Mouse (Mus musculus) retina, embryonic 14.5 days (tissue): ENCODE data around the gene Stk10.
A peak's percentile ranks its signal among the peaks of the same experiment; 100 is the strongest.

Source experiments
- DNase-seq: peaks from one replicate; pipeline ENCODE4 v3.0.0-alpha.2; 2015; ENCODE audit warnings: low spot score

Stk10 gene

DNA sequence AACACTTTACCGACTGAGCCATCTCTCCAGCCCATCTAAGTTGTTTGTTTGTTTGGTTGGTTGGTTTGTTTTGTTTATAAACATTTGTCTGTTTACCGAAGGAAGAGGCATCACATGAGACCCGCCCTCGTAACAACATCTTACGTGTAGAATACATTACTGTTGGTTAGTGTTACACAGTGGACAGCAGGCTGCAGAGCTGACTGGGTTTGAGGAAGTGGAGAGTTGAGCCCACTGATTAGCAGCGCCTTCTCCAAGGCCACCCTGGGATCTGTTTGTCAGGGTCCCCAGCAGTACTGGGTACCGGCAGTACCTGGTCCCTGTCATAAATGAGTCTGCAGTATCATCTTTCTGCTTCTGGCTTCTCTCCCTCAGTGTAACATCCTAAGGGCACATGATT, 35.0 kb downstream of the Stk10 start:
- DNase-seq = no peak

DNA sequence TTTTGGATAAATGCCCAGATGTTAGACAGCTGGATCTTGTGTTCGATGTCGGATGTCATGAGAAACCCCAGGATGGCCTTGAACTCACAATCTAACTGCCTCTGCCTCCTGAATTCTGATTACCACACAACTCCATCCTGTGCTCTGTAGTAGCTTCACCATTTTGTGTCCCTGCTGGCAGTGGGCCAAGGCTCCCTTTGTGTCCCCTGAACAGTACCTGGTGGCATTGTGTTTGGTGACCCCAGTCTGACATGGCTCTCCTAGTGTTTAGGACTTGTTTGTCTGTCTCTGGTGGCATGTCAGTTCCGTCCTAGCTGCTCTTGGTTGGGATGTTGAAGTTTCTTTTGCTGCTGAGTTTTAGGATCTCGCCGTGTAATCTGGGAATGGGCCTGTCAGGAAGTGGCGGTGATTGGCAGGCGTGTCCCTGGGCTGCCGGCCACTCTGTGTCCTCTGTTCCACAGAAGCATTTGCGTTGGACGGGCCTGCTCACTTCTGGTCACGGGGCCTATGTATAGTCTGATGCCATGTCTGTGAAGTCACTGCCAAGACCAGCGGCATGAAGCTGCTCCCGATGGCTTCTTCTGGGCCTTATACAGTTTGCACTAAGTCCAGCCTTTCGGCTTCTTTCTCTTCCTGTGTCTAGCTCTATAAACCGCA, 35.7 kb downstream of the Stk10 start:
- no peak for DNase-seq

DNA sequence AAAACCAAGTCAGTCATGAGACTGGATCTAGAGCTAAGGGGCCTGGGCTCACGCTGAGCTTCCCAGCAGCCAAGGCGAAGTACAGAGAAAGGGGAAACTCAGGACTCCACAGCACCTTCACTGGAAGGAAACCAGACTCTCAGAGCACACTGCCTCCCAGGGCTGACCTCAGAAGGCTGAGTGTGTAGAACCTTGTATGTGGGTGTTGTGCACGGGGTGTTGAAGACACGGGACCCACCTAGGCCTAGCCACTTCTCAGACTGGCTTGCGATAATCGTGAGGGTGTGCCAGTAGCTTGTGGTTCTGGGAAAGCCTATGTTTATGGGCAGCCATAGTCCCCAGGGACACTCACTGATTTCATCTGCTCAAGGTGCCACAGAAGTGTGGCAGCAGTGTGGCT, 38.0 kb downstream of the Stk10 start:
- DNase-seq = no peak

DNA sequence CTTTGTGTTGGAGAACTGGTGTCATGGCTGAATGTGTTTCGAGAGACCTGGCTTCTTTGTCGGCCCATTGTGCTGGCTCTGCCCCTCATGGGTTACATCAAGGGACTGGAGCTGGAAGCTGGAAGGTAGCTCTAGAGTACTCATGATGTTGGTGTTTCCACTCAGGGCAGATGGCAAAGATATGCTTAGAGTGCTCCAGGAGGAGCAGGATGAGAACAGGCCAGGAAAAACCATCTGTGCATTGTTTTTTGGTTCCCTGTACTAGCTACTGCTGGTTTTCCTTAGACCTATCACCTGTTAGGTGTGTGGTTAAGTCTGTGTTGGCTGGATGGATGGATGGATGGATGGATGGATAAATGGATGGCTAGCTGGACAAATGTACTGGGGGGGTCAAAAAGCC, 40.6 kb downstream of the Stk10 start:
- DNase-seq = no peak

DNA sequence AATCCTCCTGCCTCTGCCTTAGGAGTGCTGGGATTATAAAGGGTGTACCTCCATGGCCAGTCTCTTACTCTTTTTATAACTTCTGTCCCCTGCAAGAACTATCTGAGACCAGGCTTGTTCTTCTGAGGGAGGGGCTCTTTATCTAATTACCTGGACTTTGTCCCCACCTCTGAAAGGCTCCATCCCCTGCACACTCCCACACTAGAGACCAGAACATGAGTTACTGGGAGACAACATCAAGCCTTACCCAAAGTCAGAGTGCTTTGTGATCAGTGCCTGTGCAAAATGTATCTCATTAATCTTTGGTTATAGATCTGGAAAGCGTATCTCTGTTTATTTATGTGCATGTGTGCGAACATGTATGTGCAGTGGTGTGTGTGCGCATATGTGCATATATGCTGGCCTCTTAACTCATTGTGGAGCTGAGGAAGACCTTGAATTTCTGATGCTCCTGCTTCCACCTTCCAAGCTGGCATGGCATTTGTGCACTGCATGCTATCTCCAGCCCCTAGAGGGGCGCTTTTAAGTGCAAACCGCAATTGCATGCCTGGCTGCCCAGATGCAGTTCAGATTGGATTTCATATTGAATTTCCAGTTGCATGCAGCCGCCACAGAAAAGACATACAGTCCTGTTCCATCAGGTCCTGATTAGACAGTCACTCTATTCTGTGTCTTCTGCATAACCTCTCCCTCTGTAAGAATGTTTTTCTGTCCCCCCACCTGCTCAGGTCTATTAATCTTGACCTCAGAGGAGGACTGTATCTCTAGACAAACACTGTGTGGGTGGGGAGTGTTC, 43.1 kb downstream of the Stk10 start:
- no peak for DNase-seq

DNA sequence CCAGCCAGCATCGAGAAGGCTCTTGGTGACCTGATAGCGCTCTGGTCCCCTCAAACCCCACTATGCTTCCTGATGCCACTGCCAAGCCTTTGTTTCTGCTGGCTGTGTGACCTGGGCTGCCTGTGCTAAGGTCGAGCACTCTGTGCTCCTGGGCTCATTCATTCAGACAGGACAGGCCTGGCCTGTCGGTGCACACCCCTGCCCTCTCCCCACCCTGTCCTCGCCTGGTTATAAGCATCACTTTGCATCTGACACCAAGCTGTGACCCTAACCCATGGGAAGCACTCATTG, 43.6 kb downstream of the Stk10 start:
- DNase-seq = no peak

DNA sequence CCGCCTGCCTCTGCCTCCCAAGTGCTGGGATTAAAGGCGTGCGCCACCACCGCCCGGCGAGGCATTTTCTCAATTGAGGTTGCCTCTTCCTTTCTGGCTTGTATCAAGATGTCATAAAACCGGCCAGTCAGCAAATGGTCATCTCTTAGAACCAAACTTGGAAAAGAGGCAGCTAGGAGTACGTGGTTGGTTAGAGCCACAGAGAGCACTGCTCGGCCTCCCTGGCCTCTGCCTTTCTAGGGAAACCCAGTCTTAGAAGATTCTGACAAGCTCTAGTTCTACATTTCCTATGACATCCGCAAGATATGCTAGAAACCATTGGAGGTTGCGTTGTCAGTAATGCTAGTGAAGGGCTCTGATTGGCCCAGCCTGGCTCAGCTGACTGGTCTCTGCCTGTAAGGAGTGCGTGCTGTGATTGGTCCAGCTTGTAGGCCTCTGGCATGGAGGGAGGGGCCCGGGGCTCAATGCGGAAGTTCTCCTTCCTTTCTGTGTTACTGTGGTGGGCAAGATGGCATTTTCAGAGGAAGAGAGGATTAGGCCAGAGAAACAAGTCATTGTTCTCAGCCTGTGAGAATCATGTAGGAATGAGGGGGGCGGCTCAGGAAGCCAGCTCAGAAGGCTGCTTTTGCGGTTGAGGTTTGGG, 47.3 kb downstream of the Stk10 start:
- DNase-seq = peak; percentile 41

DNA sequence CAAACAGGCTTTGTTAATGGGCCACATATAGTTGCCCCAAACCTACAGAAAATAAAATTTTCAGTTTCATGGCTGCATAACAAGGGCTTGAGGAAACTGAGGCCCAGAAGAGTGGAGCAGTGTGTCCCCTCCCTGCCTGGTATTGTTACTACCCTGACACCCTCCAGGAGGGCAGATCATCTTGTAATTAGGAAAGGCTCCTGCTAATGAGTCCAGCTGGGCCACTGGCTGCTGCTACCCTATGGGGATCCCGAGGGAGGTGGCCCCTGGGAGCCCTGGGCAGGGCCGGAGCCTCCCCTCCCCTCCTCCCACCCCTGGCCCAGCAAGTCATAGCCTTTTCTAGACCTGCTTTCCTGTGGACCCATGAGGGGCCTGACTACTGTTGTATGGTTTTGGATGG, 47.9 kb downstream of the Stk10 start:
- no peak for DNase-seq

DNA sequence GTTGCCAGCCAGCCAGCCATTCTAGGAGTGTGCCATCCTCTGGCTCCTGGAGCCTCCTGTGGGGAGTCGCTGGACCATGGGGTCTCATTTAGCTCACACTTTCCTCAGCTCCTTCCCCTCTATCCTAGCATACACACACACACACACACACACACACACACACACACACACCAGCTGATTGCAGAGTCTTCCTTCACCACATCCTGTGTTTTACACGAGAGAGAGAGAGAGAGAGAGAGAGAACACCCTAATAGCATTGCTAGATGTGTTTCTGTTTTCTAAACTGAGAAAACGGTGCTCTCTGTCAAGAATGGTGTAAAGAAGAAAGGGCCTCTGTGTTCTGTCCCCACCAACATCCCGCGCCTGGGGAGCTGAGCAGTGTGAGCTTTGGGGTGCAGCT, 49.7 kb downstream of the Stk10 start:
- DNase-seq = no peak

DNA sequence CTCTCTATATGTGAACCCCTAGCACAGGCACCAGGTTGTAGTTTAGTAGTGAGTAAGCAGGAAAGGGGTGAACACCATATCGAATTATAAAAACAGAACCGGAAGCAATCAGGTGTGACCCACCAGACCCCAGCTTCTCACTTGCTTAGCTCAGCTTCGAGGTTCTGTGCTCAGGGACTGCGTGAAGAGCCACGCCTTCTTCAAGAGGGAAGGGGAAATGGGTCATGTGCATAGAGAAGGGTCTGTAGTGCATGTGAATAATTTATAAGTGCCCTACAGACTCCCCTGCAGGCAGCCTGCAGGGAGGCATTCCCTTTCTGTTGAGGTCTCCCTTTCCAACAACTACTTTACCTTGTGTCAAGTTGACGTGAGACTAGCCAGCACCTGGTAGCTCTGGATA, 52.9 kb downstream of the Stk10 start:
- peak; percentile 26 for DNase-seq

DNA sequence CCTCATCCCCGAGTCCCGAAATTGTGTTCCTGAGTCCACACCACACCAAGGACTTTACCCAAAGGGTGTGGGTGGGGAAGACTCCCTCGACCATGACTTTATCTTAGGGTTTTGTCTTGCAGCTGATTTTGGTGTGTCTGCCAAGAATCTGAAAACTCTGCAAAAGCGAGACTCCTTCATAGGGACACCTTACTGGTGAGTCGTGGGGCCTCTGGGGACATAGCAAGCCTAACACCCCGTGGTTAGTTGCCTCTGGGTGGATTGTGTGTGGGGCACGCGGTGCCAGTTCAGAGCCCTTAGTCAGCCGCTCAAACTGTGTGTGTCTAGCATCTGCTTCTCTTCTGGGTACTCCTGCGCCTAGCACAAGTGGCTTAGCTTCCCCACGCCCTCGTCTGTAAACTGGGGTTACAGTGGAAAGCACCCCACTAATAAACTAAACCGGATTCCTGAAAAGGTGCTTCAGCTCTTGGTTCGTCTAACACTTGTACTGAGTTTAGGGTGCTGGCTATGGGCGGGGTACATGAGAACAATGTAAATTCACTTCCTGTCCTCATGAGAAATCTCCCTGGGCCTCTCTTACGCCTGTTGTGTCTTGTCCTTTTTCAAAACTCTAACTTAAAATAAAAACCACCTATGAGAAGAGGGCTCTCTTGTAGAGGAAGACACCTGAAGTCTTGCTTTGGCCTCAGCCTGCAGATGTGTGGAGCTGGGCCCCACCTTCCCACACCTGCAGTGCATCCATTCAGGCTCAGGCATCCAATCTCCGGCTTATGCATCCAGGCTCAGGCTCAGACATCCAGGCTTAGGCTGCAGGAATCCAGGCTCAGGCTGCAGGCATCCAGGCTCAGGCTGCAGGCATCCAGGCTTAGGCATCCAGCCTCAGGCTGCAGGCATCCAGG, 54.3 kb downstream of the Stk10 start:
- no peak for DNase-seq

DNA sequence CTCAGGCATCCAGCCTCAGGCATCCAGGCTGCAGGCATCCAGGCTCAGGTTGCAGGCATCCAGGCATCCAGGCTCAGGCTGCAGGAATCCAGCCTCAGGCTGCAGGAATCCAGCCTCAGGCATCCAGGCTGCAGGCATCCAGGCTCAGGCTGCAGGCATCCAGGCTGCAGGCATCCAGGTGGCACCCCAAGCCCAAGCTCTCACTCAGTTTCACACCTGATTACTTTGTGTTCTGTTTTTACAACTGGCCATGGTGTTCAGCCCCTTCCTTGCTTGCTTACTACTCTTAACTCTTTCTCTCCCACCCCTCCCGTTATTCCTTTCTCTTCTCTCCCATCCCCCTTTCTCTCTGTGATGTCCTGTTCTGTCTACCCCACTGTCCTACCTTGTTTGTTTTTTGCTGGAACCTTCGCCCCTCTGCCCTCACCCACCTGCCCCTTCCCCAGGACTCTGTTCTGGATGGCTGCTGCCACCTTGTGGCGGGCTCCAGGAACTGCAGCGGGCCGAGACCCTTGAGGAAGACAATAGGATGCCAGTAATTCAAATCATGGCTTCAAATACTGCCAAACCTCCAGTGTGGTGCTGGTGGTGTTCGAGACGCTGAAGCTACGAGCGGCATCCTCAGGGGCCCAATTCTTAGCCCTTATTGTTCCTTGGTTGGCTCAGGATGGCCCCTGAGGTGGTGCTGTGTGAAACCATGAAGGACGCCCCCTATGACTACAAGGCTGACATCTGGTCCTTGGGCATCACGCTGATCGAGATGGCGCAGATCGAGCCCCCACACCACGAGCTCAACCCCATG, 55.2 kb downstream of the Stk10 start:
- peak; percentile 90 for DNase-seq

DNA sequence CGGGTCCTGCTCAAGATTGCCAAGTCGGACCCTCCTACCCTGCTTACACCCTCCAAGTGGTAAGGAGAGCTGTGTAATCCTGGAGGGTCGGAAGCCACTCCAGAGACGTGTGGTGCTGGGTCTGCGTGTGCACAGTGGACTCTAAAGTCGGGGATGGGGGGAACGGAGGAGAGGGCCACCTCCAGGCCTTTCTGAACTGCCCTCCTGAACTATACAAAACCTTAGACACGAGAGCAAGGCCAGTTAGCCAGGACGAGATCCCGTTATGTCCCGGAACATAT, 55.7 kb downstream of the Stk10 start:
- no peak for DNase-seq

DNA sequence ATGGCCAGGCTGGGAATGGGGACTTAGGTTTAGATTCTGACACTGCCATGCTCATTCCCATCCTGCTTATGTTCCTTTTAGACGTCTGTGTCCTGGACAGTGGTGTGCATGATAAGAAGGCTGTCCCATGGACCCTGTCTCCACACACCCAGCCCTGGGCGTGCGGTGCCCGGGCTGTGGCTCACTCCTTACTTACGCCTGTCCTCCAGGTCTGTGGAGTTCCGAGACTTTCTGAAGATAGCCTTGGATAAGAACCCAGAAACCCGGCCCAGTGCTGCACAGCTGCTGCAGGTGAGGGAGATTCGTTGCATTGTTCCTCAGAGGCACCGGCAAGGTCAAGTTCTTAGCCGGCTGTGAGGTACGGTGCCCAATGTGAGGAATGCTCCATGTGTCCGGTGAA, 56.1 kb downstream of the Stk10 start:
- DNase-seq = no peak

DNA sequence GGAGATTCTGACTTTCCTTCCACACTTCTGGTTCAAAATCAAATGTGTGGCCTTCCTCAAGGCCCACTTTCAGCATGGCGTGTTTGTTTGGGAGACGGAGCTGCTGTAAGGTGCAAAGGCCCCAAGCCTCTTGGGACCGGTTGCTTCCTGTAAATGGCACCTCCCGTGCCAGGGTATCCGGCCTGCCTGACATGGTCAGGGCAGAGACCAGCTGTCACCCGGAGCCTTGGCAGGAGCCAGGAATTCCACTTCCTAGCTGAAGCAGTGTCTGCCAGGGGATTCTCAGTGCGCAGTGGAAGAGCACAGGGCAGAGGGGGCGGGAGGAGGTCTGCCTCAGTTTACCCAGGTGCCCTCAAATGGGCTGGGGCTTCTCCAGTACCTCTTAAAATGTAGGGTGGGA, 56.7 kb downstream of the Stk10 start:
- no peak for DNase-seq

DNA sequence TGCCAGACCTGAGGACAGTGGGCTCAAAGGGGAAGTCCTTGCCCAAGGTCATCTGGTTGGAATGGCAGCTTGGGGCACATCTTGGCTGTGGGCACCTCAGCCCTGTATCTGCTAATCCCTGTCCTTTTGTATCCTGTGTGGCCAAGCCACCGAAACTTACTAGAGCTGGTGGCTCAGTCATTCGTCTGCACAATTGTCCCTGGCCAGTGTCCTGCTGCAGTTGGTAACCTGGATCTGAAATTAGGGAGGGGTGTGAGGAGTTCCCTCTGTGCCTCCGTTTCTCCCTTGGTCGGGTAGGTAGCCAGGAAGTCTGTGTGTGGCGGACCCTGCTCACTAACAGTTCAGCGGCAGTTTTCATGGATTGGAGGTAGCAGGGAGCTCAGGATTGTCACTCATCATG, 57.1 kb downstream of the Stk10 start:
- DNase-seq = no peak

DNA sequence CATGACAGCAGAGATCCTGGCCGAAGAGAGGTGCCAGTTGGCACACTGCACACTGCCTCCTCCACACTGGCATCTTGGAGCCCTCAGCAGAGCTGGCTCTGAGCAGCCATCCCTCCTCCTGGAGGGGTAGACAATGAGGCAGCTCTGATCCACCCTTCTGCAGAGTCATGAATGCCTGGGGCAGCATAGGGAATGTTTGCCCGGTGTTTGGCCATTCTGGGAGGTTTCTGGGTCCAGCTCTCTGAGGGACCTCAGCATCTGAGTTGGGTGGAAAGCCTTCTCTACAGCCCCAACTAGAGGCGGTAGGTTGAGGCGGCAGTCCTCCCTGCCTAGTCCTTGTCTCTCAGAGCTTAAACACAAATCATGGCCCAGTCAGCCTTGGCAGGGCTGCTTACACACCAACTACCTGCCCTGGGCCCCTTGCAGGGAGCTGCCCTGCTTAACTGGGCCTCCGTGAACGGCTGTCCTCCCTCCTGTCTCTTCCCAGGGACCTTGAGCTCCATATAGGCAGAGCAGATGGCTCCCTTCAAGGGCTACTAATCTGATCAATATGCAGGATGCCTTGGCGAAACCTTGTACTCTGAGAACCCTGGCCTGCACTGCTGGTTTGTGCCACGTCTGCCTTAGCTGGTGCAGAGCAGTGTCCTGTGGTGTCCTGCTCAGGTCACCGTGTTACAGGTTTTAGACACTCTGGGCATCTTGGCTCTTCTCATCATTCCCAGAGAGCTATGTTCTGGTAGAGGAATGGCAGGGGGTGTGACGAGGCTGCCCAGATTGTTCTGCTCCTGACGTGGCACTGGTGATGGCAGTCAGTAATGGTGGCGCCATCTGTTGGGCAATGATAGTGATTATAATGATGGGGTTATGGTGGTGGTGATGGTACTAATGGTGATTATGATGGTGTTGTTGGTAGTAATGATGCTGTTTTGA, 59.1 kb downstream of the Stk10 start:
- DNase-seq = peak; percentile 60

DNA sequence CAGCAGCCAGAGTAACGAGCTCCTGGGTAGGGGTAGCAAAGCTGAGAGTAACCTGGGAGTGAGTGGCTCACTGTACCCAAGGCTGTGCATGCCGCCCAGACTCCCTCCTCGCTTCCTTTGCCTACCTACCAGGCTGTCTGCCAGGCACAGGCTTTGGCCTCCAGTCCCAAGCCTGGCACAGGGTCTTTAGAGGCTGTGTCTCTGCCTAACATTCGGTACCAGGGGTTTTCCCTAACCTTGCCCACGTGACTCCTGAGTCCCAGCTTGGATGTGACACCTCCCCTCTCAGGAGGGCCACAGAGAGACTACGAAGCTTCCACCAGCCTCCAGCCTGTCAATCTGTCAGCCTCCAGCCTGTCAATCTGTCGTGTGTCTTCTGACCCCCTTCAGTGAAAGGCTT, 60.0 kb downstream of the Stk10 start:
- DNase-seq = no peak

DNA sequence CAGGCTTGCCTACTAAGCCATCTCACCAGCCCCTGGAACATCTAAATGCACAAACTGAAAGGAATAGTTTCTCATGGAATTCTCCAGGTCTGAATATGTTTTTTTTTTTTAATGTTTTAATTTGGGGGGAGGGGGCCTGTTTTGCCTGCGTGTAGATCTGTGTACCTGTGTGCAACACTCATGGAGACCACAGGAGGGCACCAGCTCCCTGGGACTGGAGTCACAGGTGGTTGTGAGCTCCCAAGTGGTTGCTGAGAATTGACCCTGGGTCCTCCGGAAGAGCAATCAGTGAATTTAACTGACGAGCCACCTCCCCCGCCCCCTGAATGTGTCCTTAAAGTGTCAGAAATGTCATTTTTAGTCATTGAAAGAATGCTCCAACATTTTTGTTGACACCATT, 61.0 kb downstream of the Stk10 start:
- no peak for DNase-seq

DNA sequence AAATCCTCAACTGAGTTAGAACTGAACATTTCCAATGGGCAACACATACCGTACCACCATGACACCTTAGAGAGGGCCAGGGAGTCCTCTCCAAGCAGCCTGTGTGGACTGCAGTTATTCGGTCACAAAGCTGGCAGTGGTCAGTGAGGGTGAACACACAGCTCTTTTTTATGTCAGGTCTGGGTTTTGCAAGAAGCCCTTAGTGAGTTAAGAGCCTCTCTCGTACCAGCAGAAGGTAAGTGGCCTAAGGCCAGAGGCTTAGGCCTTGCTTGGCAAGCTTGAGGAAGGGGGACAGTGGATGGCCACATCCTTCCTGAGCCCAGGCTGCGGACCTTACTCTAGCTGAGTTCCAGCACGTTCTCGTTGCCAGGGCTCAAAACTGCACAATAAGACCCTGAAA, 67.3 kb downstream of the Stk10 start:
- no peak for DNase-seq
